In the genomic region with DNA sequence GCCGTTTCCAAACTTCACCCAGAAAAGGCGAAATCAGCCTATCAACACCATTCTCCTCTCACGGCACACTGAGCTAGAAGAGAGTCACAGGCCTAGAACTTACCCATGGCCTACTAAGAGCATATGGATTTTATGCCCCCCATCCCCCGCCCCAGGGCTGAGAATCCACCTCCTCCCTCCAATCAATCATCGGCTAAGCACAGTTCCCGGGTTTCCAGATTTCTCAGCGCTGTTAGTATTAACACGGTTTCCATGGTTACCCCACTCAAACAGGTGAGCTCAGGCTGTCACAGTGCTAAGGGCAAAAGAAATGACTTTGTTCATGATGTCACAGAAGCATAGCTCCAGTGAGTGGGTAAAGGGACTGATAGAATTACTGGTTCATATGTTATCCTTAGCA, we compare ENCODE assay signal across 11 mouse cellular contexts.
A peak's percentile ranks its signal among the peaks of the same experiment; 100 is the strongest.
DNase-seq lines count a peak whose midpoint lies in the region; ATAC-seq lines count a peak whose summit lies in the region.
"Had no signal": no experiment of that assay in that cellular context is flagged by ENCODE, and none has a peak within 500 bp of the region (broad histone marks: within the 10 kb centered on the region; RNA-seq: fewer than 3 reads in every experiment).

No protein-coding gene starts in this region.

- H3K4me2 ChIP-seq in liver, embryonic 11.5 days, result no peak overlapping the region
- no peak overlapping the region for H3K4me2 ChIP-seq in embryonic facial prominence, embryonic 11.5 days (ENCODE audit: low read depth, low read length)
- H3K4me2 ChIP-seq in hindbrain, embryonic 16.5 days (ENCODE audit: low read length), result no peak overlapping the region
- H3K4me2 ChIP-seq in midbrain, embryonic 15.5 days, result no peak overlapping the region

- no peak overlapping the region for H3K27ac ChIP-seq in liver, embryonic 11.5 days (ENCODE audit: low read depth, low read length)
- H3K27ac ChIP-seq in embryonic facial prominence, embryonic 11.5 days (replicated peaks; ENCODE audit: low read depth, low read length), result no peak overlapping the region
- no peak overlapping the region for H3K27ac ChIP-seq in hindbrain, embryonic 16.5 days (ENCODE audit: low read depth, low read length)
- no peak overlapping the region for H3K27ac ChIP-seq in midbrain, embryonic 15.5 days

- H3K4me3 ChIP-seq in liver, embryonic 11.5 days (ENCODE audit: low read depth, low read length), result no peak overlapping the region
- no peak overlapping the region for H3K4me3 ChIP-seq in embryonic facial prominence, embryonic 11.5 days (ENCODE audit: low read depth, low read length)
- H3K4me3 ChIP-seq in hindbrain, embryonic 16.5 days (ENCODE audit: low read length), result no peak overlapping the region
- no peak overlapping the region for H3K4me3 ChIP-seq in midbrain, embryonic 15.5 days

- no peak for DNase-seq in liver, embryonic 11.5 days (ENCODE audit: low spot score)
- DNase-seq in liver, result no peak
- DNase-seq in embryonic facial prominence, embryonic 11.5 days (ENCODE audit: low spot score), result peak; percentile 43
- no peak for DNase-seq in cerebellum, postnatal 36 days
- no peak for DNase-seq in spleen, adult 12 weeks (ENCODE audit: low spot score)
- DNase-seq in spleen, postnatal 36 days (ENCODE audit: low spot score in 2 of 2), result no peak
- DNase-seq: kidney, adult 9 months; lung, adult 18-20 months; thymus, postnatal 4 days had no signal

- ATAC-seq in liver, embryonic 11.5 days (replicated peaks; ENCODE audit: low FRiP score), result peak; percentile 52
- ATAC-seq in embryonic facial prominence, embryonic 11.5 days (replicated peaks; ENCODE audit: insufficient number of reproducible peaks, low FRiP score, low TSS enrichment, low read depth), result peak; percentile 67
- peak; percentile 67 for ATAC-seq in hindbrain, embryonic 16.5 days
- peak; percentile 83 for ATAC-seq in midbrain, embryonic 15.5 days (replicated peaks)

- no peaks in the 10 kb centered on the region for H3K9me3 ChIP-seq in liver, embryonic 11.5 days (ENCODE audit: control insufficient read depth, low read length)
- H3K9me3 ChIP-seq in embryonic facial prominence, embryonic 11.5 days (replicated peaks; ENCODE audit: control insufficient read depth, low read length), result no peaks in the 10 kb centered on the region
- no peaks in the 10 kb centered on the region for H3K9me3 ChIP-seq in hindbrain, embryonic 16.5 days (ENCODE audit: control insufficient read depth, low read length)
- no peaks in the 10 kb centered on the region for H3K9me3 ChIP-seq in midbrain, embryonic 15.5 days

- WGBS in liver, embryonic 11.5 days, result 64% methylated on average over 8 of the region's 8 CpGs
- WGBS in embryonic facial prominence, embryonic 11.5 days, result 60% methylated on average over 8 of the region's 8 CpGs
- WGBS in hindbrain, embryonic 16.5 days, result 57% methylated on average over 8 of the region's 8 CpGs
- WGBS in midbrain, embryonic 15.5 days, result 49% methylated on average over 8 of the region's 8 CpGs

- no peaks in the 10 kb centered on the region for H3K36me3 ChIP-seq in liver, embryonic 11.5 days (ENCODE audit: control insufficient read depth, insufficient read depth, low read length)
- H3K36me3 ChIP-seq in embryonic facial prominence, embryonic 11.5 days (replicated peaks; ENCODE audit: control insufficient read depth, insufficient read depth, low read depth, low read length), result no peaks in the 10 kb centered on the region
- no peaks in the 10 kb centered on the region for H3K36me3 ChIP-seq in hindbrain, embryonic 16.5 days (ENCODE audit: control insufficient read depth, insufficient read depth, low read length)
- H3K36me3 ChIP-seq in midbrain, embryonic 15.5 days (replicated peaks), result no peaks in the 10 kb centered on the region

- no peaks in the 10 kb centered on the region for H3K27me3 ChIP-seq in liver, embryonic 11.5 days (replicated peaks; ENCODE audit: control insufficient read depth, insufficient read depth, low read length)
- no peaks in the 10 kb centered on the region for H3K27me3 ChIP-seq in embryonic facial prominence, embryonic 11.5 days (ENCODE audit: control insufficient read depth, insufficient read depth, low read length)
- no peaks in the 10 kb centered on the region for H3K27me3 ChIP-seq in hindbrain, embryonic 16.5 days (replicated peaks; ENCODE audit: control insufficient read depth, insufficient read depth, low read length)
- no peaks in the 10 kb centered on the region for H3K27me3 ChIP-seq in midbrain, embryonic 15.5 days (replicated peaks)

- no peak overlapping the region for H3K9ac ChIP-seq in liver, embryonic 11.5 days (ENCODE audit: low read depth, low read length)
- H3K9ac ChIP-seq in embryonic facial prominence, embryonic 11.5 days (replicated peaks; ENCODE audit: low read length), result no peak overlapping the region
- no peak overlapping the region for H3K9ac ChIP-seq in hindbrain, embryonic 16.5 days (ENCODE audit: low read depth, low read length)
- H3K9ac ChIP-seq in midbrain, embryonic 15.5 days, result no peak overlapping the region

- no peaks in the 10 kb centered on the region for H3K4me1 ChIP-seq in liver, embryonic 11.5 days (replicated peaks; ENCODE audit: control insufficient read depth, insufficient read depth, low read length)
- no peaks in the 10 kb centered on the region for H3K4me1 ChIP-seq in embryonic facial prominence, embryonic 11.5 days (ENCODE audit: control insufficient read depth, insufficient read depth, low read length)
- 0 out of 2 replicates have a peak, but pooled peaks cover 2% of the 10 kb centered on the region for H3K4me1 ChIP-seq in hindbrain, embryonic 16.5 days (ENCODE audit: control insufficient read depth, insufficient read depth, low read depth, low read length)
- H3K4me1 ChIP-seq in midbrain, embryonic 15.5 days, result peaks cover 21% of the 10 kb centered on the region; the same call in 1 of the 2 replicates
